Mouse (Mus musculus): ENCODE measurements around the gene Stk38.

DNA sequence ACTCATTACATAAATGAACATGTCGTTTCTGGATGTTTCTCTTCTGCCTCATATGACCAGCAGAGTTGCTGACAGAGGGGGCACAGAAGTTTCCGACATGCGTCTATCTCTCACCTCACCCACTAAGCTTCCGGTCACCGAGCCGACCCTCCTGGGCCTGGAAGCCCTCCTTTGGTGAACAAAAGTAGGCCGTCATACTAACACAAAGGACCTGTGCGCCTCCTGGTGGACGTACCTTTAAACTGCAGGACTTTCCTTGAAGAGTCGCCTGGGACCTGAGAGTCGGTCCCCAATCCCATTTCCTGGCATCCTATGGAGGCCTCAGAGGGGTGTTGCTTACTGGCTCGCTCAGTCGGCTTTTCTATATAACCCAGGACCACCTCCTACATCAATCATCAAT lies 81.4 kb downstream of the Stk38 start:
- peak; percentile 86 for TF ChIP-seq CTCF (IDR thresholded peaks at IDR 0.05; ENCODE audit: borderline replicate concordance, insufficient read depth, low read depth, low read length)
- no peak for TF ChIP-seq POLR2A (IDR thresholded peaks at IDR 0.05; ENCODE audit: borderline replicate concordance, insufficient read depth, low read length)
